Mouse (Mus musculus) hindbrain, embryonic 14.5 days (tissue): ENCODE results near the gene Ube2i. TPM values are rescaled to one million over a fixed set of nuclear protein-coding genes. Genes with fewer than 3 reads are reported as not detected.
"Not testable (repeated sequence)": the region's sequence is repeated elsewhere in the genome, so short reads cannot be mapped to it uniquely, and the experiment has no call there.

Source experiments
- ATAC-seq: fragments of 200-750 bp; cut with Nextera tagmentation; 2 replicates; pipeline ENCODE4 v1.8.0; 2017; ENCODE audit warnings: moderate number of reproducible peaks, mild to moderate bottlenecking, moderate TSS enrichment, moderate library complexity; ENCODE audit not compliant: low FRiP score
- DNase-seq: peaks from one replicate; pipeline ENCODE4 v3.0.0-alpha.2; 2015; ENCODE audit warnings: low spot score
- H3K27ac ChIP-seq: fragments of 300-500 bp; sonication (generic); 2 replicates; pipeline ENCODE4 v1.5.1; 2014; ENCODE audit warnings: mild to moderate bottlenecking, moderate library complexity
- H3K27me3 ChIP-seq: fragments of 300-500 bp; sonication (generic); 2 replicates; pipeline ENCODE4 v1.6.1; 2014; ENCODE audit warnings: mild to moderate bottlenecking, low read length, mixed read lengths; ENCODE audit not compliant: control insufficient read depth, insufficient read depth
- H3K36me3 ChIP-seq: fragments of 300-500 bp; sonication (generic); replicated peaks from 2 replicates; pipeline ENCODE4 v1.6.1; 2014; ENCODE audit not compliant: control insufficient read depth, insufficient read depth
- H3K4me1 ChIP-seq: fragments of 300-500 bp; sonication (generic); replicated peaks from 2 replicates; pipeline ENCODE4 v1.6.1; 2014; ENCODE audit warnings: antibody characterized with exemption, low read length, mixed read lengths; ENCODE audit not compliant: control insufficient read depth, insufficient read depth
- H3K4me2 ChIP-seq: fragments of 300-500 bp; sonication (generic); replicated peaks from 2 replicates; pipeline ENCODE4 v1.6.1; 2014; ENCODE audit warnings: mild to moderate bottlenecking, moderate library complexity
- H3K4me3 ChIP-seq: fragments of 300-500 bp; sonication (generic); replicated peaks from 2 replicates; pipeline ENCODE4 v1.5.1; 2014; ENCODE audit warnings: mild to moderate bottlenecking, low read length
- H3K9ac ChIP-seq: fragments of 300-500 bp; sonication (generic); 2 replicates; pipeline ENCODE4 v1.6.1; 2014
- H3K9me3 ChIP-seq: fragments of 300-500 bp; sonication (generic); 2 replicates; pipeline ENCODE4 v1.6.1; 2016; ENCODE audit warnings: low read length; ENCODE audit not compliant: control insufficient read depth
- WGBS: fragments of 180-500 bp; shearing (Covaris S2); extraction: QIAGEN DNeasy Blood & Tissue Kit; methylation state at CpG from one replicate; pipeline ENCODE4 v1.1.7; 2014; 5-methylcytosine and 5-hydroxymethylcytosine counted together
- polyA plus RNA-seq: library from polyadenylated mRNA; unstranded; fragments of >200 nt; fragmentation: Nextera tagmentation; extraction: Ambion mirVana; gene quantifications from 2 replicates; pipeline ENCODE4 v1.2.1, GENCODE M21; 2014

Ube2i gene
- polyA plus RNA-seq, 1 experiment from 2014 or later, result 430 TPM

DNA sequence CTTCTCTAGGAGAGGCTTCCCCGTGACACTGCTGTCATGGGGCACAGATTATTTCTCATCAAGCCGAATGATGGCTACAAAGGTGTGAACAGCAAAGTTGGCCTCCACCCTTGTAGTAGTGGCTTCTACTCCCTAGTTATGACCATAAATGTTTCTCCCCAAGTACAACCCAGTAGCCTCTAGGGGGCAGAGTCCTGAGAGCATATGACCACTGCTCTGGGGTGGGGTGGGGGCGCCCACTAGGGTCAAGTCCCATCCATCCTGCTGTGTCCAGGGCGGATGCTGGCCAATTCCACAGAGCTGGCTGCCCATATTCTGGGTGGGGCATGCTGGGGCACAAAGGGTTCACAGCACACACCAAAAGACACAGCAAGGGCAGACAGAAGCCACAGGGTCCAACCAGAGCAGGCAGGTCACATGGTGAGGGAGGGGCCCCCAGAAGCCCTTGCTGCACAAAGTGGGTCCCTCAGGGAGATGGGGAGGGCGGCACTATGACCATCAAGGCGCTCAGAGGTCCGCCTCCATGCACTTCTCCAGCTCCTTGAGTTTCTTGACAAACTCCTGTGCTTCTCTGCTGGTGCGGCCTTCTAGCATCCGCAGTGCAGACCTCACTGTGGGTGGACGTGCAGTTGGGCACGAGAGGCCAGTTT, 31.2 kb downstream of the Ube2i start:
- 80% methylated on average over 11 of the region's 11 CpGs for WGBS
- Histone ChIP-seq H3K9me3 (no peaks in the 10 kb centered on the region), H3K36me3 (peaks cover 38% of the 10 kb centered on the region), H3K9ac (no peak overlapping the region), H3K4me2 (no peak overlapping the region), H3K4me1 (peaks cover 17% of the 10 kb centered on the region), H3K27ac (no peak overlapping the region), H3K4me3 (no peak overlapping the region), H3K27me3 (no peaks in the 10 kb centered on the region)
- DNase-seq (no peak), ATAC-seq (no peak)

DNA sequence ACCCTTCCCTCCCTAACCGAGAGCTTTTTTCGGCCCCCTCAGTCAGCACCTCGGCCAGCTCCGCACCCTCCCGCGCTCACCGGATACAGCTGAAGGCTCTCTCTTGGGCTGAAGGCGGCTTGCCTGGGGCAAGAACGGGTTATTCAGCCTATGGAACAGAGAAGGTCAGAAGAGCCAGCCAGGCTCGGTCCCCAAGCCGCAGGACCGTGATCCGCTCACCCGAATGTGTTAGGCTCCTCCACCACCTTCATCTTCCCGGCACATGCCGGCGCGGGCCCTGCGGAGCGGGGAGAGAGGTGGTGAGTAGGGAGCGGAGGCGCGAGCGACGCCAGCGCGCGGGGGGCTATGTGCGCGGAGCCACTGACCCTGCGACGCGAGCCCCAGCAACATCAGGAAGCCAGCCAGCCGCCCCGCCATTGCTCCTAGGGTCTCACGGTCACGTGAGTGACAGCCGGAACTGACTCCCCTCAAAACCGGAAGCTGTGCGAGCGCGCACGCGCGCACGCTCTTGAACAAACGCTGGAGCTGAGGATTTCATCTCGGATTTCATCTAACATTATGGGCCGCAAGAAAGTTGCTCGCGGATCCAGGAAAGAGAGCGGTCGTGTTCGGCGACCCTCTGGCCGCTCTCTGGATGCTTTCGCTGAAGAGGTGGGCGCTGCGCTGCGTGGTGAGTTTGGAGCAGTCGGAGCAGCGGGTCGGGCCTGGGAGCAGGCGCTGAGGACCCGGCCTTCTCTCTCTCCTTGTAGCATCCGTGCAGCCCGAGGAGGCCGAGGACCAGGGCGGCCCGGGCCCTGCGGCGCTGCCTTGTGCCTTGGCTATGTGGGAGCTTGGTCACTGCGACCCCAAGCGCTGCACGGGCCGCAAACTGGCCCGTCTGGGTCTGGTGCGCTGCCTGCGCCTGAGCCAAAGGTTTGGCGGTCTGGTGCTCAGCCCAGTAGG, 34.5 kb downstream of the Ube2i start, which contains the start of the genes Gnptg and Tsr3:
Gene Gnptg, minus strand, starts transcription at position 430 of the 942 bp plus-strand sequence.
Gene Tsr3, plus strand, starts transcription at position 476 of the 942 bp plus-strand sequence.
- peak; percentile 91 for DNase-seq
- Histone ChIP-seq H3K4me2 (peak within 1 kb of the TSS; percentile 98), H3K36me3 (peaks cover 48% of the 10 kb centered on the region), H3K27ac (peak within 1 kb of the TSS; percentile 75), H3K4me1 (peaks cover 20% of the 10 kb centered on the region), H3K4me3 (peak within 1 kb of the TSS; percentile 65), H3K9me3 (no peaks in the 10 kb centered on the region), H3K9ac (peak within 1 kb of the TSS; percentile 74), H3K27me3 (no peaks in the 10 kb centered on the region)
- under 1% methylated on average over 78 of the region's 80 CpGs for WGBS
- peak; percentile 88 for ATAC-seq

DNA sequence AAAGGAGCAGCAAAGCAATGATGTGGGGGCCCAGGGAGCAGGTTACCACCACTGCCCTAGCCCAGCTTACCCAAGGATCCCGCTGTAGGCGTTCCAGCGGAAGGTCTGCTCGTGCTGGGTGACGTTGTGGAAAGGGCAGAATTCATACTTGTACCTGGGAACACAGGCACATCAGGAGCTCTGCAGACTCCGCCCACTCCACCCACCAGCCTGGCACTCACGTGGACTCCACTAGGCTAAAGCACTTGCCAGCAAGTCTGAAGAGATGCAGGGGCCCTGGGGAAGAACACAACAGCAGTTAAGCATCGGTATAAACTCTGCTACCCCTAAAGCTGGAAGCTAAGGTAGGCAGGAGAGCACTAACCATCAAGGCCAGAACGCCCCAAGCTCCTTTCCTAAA, 38.8 kb downstream of the Ube2i start:
- Histone ChIP-seq H3K27ac (no peak overlapping the region), H3K27me3 (no peaks in the 10 kb centered on the region), H3K9ac (no peak overlapping the region), H3K36me3 (peaks cover 34% of the 10 kb centered on the region), H3K4me2 (no peak overlapping the region), H3K9me3 (no peaks in the 10 kb centered on the region), H3K4me3 (no peak overlapping the region), H3K4me1 (peaks cover 11% of the 10 kb centered on the region)
- DNase-seq (no peak), ATAC-seq (no peak)
- 88% methylated on average over 9 of the region's 9 CpGs for WGBS

DNA sequence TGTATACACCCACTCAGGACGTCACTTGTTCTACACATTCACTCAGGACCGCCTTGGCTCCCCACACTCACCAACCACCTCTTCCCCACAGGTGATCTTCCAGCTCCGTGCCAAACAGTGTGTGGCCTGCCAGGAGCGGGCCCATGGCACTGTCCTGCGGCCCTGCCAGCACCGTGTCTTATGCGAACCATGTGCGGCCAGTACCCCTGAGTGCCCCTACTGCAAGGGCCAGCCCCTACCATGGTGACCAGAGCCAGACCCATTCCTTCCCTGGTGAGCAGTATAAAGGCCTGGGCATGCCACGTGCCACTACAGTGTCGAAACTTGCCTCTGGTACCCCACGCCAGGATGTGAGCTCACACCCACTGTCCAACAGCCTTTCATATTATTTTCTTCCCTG, 42.8 kb downstream of the Ube2i start:
- peak; percentile 61; the same call in 1 of the 2 replicates for ATAC-seq
- peaks cover 44% of the 10 kb centered on the region for H3K36me3 ChIP-seq
- H3K4me2 ChIP-seq, H3K4me1 ChIP-seq, H3K4me3 ChIP-seq, H3K27ac ChIP-seq, H3K9me3 ChIP-seq, DNase-seq, H3K9ac ChIP-seq, H3K27me3 ChIP-seq: not testable (repeated sequence)
- 93% methylated on average over 5 of the region's 11 CpGs for WGBS

GRCm38 (mm10) chr17:25230700-25231099, 43.7 kb downstream of the Ube2i start:
- Histone ChIP-seq H3K4me1 (no peaks in the 10 kb centered on the region), H3K4me3 (no peak overlapping the region), H3K27ac (no peak overlapping the region), H3K4me2 (no peak overlapping the region), H3K36me3 (peaks cover 50% of the 10 kb centered on the region), H3K27me3 (no peaks in the 10 kb centered on the region), H3K9me3 (no peaks in the 10 kb centered on the region), H3K9ac (no peak overlapping the region)
- ATAC-seq (no peak), DNase-seq (no peak)
- WGBS, result 93% methylated on average over 3 of the region's 3 CpGs

DNA sequence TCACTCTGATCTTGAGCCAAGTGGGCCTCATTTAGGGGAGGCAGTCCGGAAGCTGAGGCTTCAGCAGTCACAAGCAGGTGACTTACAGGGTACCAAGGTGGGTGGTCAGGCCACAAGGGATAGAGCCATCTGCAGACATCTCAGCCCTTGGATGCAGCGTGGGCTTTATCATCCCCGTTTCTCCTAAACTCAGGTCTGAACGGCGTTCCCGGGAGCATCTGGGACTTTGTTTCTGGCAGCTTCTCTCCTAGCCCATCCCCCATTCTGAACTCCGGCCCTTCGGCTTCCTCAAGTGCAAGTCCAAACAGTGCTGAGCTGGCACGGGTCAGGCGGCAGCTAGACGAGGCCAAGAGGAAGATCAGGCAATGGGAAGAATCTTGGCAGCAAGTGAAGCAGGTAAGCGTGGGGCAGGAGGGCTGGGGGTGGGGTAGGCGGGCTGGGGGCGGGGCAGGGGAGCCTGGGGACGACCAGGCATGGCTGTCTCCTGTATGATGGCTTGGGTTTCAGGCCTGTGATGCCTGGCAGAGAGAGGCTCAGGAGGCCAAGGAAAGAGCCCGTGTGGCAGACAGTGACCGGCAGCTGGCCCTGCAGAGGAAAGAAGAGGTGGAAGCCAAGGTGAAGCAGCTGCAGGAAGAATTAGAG, 44.3 kb downstream of the Ube2i start:
- H3K4me1 ChIP-seq, H3K27me3 ChIP-seq, H3K9ac ChIP-seq, H3K27ac ChIP-seq, H3K4me2 ChIP-seq, H3K4me3 ChIP-seq, H3K9me3 ChIP-seq, DNase-seq: not testable (repeated sequence)
- ATAC-seq, result peak; percentile 56; the same call in 1 of the 2 replicates
- H3K36me3 ChIP-seq, result peaks cover 46% of the 10 kb centered on the region
- WGBS, result 82% methylated on average over 13 of the region's 17 CpGs

- no peak for DNase-seq
- no peaks in the 10 kb centered on the region for H3K27me3 ChIP-seq
- H3K36me3 ChIP-seq, result peaks cover 37% of the 10 kb centered on the region
- WGBS, result 94% methylated on average over 5 of the region's 5 CpGs
- no peak overlapping the region for H3K9ac ChIP-seq
- H3K4me2 ChIP-seq, result no peak overlapping the region
- no peak overlapping the region for H3K4me3 ChIP-seq
- H3K27ac ChIP-seq, result no peak overlapping the region
- H3K9me3 ChIP-seq, result no peaks in the 10 kb centered on the region
- no peak for ATAC-seq
- no peaks in the 10 kb centered on the region for H3K4me1 ChIP-seq
Observed at GRCm38 (mm10) chr17:25227991-25228390, 46.4 kb downstream of the Ube2i start.

DNA sequence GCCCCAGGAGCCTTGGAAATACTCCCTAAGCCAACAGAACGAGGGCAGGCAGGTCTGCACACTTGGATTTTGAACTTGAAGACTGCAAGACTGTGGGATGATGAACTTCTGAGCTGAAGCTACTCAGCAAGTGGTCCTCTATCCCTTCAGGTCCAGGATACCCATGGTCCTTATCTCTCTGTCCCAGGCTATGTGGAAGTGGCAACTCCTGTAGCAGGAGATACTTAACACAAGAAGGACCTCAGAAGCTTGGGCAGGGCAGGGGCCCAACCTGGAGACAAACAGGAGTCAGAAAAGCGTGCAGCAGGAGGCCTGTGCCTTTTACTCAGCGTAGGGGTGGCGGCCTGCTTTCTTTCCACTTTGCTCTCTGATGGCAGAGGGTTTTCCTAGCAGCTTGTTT, 48.8 kb downstream of the Ube2i start:
- H3K27ac ChIP-seq, result no peak overlapping the region
- ATAC-seq, result no peak
- H3K9me3 ChIP-seq, result no peaks in the 10 kb centered on the region
- H3K9ac ChIP-seq, result no peak overlapping the region
- no peak overlapping the region for H3K4me3 ChIP-seq
- peaks cover 28% of the 10 kb centered on the region for H3K36me3 ChIP-seq
- H3K4me1 ChIP-seq, result 0 out of 2 replicates have a peak, but pooled peaks cover 7% of the 10 kb centered on the region
- no peak for DNase-seq
- no peaks in the 10 kb centered on the region for H3K27me3 ChIP-seq
- H3K4me2 ChIP-seq, result no peak overlapping the region
- WGBS, result 90% methylated on average over 4 of the region's 4 CpGs
